Mouse (Mus musculus): Measurements from ENCODE around the gene Nat10.

The Nat10 gene

DNA sequence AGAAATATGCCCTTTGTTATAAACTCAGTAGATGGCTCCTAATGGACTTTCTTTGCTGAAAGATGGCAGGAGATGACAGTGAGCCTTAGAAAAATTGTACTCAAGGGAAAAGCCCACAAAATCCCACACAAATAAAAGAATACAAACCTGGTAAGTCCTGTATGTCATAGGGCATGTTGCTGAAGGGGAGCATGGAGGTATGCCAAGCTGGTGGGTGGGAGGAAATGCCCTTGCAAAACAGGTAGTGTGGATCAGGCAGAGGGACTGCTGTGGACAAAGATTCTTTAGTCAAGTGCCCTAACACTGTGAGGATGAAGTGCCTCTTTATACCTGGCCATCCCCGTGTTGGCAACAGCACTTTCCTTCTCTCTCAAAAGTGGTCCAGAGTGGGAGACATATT is 68.3 kb downstream of the Nat10 start:
- no peak for DNase-seq (ENCODE audit: low read depth, low spot score)

DNA sequence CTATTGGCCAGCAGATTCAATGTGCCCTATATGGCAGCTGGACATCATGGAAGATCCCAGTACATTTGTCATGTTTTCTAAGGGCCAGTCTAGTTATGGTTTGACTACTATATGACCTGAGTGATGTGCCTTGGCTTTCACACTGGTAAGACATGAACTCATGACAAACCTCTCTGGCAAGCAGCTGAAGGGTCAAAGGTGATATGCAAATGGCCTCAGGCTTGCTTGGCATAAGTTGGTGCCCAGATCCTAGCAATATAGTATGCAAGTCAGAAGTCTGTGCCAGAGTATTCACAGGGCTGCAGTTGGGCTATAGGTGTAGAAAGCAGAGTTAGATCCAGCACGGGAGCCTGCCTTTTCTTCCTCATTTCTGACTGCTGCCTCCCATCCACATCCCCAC is 69.8 kb downstream of the Nat10 start:
- no peak for DNase-seq (ENCODE audit: low read depth, low spot score)

DNA sequence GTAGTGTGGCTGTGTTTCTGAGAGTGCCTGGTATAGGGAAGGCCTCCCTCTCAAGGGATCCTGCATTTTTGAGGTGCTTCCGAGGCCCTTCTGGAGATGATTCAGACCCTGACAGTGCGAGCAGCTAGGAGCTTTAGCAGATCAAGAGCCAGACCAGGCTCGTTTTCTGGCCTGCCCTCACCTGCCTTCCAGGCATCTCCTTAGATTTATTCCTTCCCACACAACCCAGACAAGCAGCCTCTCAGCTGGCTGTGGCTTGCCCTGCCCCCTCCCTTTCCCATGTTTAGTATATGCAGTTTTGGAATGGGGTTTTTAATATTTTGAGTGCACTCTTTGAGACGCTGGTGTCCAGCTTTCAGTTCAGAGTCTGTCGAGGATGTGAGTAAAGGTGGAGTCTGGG is 70.2 kb downstream of the Nat10 start:
- no peak for DNase-seq (ENCODE audit: low read depth, low spot score)

DNA sequence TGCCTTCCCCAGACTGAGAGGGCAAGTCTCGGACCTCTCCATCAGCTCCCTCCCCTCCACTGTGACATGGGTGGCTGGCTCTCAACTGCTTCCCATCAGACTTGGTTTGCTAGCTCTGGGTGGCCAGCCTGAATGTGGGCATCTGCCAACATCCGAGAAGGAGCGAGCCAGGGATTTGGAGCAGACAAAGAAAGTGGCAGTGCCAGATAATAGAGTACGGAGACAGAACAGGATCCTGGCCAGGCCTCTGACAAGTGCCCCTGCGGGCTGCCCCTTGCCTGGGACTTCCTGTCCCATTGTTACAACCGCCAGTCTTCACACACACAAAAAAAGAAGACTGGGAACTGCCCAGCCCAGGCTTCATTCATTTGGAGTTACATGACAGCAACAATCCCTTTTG is 70.6 kb downstream of the Nat10 start:
- DNase-seq (ENCODE audit: low read depth, low spot score): no peak

DNA sequence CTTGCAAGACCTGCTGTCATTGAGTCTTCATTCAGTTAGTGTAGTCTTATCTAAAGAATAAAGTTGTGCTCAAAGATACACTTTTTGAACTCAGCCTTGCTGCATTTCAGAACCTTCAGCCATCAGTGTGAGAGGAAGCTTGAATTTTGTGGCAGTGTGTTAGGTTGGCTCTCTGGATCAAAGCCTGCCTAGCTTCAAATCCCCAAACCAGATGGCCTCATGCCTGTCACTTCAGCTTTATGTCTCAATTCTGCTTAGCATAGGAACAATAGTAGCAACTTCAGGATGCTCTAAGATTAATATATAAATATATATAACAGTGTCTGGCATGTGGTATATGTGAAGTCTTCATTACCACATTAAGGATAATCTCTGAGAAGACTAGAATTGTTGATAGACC is 73.2 kb downstream of the Nat10 start:
- DNase-seq (ENCODE audit: low read depth, low spot score): no peak

DNA sequence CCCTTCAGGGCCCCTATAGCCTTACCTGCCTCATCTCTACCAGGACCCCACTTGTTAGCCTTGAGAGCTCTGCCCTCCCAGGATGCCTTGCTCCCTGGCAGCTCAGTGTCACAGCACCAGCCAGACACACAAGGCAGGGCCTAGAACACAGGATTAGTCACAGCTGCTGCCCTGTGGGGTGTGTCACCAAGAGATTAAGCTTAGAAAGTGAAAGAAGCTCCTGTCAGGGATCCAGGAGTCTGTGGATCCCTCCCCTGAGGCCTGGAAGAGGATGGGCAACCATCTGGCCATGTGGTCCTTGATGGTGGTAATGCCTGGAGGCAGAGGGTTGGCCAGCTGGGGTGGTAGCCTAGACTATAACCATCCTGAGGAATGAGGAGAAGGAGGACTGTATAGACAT is 73.9 kb downstream of the Nat10 start:
- no peak for DNase-seq (ENCODE audit: low read depth, low spot score)

DNA sequence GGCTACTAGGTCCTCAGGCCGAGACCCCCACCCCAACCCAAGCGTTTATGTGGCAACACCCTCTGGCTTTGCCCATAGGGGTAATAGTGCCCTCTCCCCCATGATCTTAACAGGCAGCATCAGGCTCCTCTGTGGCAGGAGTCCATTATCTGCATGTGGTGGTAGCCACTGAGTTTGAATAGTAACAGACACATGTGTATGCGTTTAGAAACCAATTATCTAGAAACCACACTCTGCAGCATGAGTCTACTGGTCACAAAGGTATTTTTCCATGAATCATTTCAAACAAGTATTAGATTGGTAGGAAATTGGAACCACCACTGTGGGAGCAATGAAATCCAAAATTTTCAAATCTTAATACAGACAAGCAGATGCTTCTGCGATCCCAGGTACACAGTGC is 75.5 kb downstream of the Nat10 start:
- DNase-seq (ENCODE audit: low read depth, low spot score): no peak

DNA sequence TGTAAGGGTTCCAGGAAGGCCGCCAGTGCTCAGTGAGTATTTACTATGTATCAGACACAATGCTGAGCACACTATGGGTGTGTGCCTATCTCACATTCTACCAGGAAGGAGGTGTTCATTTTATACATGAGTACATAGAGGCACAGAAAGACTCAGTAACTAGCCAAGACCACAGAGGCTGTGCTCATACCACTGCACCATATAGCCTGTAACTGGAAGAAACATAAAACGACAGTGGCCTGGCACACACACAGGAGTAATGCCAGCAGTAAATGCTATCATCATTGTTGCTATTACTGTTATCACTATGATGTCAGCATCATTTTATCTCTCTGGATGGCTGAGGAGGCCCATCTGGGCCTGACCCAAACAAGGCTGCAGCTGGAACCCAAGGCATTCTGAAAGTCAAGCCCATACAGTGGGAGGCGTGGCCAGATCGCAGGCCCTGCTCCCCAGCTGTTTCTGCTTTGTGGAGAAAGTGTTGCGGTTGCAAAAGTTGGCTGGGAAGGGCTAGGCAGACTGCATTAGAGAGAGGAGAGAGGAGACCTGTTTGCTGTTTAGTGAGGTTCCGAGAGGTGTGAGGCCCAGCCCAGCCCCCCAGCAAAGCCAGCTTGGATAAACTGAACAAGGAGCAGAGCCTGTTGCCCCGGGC is 76.0 kb downstream of the Nat10 start:
- no peak for DNase-seq (ENCODE audit: low read depth, low spot score)

DNA sequence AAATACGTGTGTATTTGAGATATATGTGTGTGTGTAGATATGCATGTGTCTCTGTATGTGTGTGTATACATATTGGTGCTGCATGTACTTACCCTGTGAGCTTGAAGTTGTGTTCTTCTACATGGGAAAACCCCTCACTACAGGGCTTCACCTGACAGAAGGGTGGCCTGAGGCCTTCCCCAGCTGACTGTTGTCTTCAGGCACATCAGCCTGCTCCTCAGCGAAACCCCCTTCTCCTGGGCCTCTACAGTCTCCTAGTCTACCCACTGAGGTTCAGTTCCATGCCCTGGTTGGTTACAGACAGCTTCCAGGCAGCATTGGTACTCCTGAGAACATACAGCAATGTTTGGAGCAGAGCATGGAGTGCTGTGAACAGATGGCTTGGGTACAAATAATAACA is 76.6 kb downstream of the Nat10 start:
- DNase-seq (ENCODE audit: low read depth, low spot score): no peak

DNA sequence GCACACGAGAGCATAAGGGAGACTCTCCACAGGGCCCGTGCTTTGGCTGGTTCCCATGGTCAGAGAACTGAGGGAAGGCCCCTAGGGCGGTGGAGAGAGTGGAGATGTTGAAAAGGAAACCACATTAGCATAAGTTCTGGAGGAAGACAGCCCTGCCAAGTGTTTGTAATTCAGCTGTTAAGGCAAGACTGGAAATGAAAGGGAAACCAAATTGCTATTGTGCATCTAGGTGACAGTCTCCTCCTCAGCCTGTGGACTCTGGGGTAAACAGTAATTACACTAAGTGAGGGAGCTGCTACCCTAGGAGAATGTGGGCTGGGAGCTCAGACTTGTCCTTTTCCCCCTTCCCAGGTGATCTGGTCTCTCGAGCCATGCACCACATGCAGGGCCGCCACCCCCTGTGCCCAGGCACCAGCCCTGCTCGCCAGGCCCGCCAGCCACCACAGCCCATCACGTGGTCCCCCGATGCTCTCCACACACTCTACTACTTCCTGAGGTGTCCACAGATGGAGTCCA is 78.1 kb downstream of the Nat10 start:
- DNase-seq (ENCODE audit: low read depth, low spot score): no peak

DNA sequence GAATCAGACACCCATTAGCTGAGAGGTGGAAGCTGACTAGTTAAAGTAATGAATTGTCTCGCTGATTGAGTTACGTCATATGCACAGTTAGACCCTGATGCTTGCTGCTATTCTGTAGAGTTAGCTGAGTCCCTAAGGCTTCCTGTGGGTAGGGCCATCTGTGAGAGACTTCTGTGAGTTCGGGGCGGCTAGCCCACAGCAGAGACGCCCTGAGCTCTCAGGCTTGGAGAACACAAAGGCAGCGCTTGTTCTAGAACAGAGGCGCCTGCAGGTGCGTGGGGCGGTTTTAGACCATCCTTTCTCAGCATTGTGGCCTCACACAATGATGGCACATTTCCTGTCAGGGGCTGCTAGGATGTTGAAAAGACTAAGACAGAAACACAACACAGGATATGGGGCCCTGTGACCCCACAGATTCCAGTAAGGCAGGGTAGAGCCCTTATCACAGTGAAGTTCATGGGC is 78.8 kb downstream of the Nat10 start:
- DNase-seq (ENCODE audit: low read depth, low spot score): no peak

DNA sequence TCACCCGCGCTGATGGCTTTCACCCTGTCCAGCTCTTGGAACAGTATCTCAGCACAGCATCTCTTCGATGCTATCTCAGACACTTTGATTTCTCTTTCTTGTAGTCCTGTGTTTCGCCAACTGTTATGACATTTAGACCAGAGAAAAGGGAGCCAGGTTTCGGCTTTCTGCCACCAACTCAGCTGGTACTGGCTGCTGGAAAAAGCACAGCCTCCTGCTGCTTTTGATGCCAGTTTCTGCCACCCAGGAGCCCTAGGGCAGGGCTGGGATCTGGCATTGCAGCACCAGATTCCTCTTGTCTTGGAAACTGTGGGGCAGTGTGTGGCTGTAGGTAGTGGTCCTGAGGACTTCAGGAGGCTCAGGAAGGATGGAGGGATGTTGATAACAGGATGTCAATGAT is 79.9 kb downstream of the Nat10 start:
- DNase-seq (ENCODE audit: low read depth, low spot score): no peak

DNA sequence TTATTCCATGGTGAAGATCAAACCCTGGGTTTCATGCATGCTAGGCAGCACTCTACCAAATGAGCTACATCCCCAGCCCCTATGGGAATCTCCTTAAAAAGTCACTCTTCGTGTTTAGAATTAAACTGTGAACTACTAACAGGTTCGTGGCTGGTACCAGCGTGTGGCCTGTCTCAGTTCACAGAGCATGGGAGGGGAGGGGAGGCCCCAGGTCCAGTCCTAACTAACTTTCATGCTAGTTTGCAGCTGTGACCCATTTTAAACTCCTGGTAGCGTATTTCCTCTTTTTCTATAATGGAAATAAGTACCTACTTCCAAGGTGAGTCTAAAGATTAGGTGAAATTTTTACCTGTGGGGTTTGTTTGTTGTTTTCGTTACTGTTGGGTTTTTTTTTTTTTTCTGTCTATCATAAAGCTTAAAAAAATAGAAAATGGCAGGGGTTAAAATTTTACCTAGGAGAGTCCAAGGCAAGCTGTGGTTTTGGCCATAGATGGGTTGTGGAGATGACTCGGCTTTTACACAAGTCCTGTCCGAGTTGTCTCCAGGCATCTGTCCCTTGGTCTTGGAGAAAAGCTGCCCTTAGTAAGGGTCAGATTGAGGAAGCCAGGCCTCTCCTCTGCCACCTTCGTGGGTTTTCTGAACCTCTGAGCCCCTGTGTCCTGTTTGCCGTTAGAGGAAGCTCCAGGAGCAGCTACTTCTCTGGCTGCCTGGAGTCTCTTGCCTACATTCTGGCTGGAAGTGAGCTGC is 80.5 kb downstream of the Nat10 start:
- DNase-seq (ENCODE audit: low read depth, low spot score): no peak

DNA sequence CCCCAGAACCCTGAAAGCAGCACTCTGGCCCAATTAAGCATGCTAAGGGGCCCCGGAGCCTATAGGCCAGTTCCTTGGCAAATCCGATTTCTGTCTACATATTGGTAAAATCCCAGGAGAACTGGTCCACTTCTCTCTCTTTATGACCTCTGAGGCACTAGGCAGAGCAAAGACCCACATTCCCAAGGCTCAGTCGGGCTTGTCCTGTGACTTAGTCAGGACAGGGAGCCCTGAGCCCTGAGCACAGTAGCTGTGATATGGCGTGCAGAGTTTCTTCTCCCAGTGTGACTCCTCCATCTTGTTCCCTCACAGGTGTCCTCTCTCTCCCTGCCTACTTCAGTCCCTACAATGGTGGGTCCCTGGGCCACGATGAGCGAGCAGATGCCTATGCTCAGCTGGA is 82.6 kb downstream of the Nat10 start:
- no peak for DNase-seq (ENCODE audit: low read depth, low spot score)

DNA sequence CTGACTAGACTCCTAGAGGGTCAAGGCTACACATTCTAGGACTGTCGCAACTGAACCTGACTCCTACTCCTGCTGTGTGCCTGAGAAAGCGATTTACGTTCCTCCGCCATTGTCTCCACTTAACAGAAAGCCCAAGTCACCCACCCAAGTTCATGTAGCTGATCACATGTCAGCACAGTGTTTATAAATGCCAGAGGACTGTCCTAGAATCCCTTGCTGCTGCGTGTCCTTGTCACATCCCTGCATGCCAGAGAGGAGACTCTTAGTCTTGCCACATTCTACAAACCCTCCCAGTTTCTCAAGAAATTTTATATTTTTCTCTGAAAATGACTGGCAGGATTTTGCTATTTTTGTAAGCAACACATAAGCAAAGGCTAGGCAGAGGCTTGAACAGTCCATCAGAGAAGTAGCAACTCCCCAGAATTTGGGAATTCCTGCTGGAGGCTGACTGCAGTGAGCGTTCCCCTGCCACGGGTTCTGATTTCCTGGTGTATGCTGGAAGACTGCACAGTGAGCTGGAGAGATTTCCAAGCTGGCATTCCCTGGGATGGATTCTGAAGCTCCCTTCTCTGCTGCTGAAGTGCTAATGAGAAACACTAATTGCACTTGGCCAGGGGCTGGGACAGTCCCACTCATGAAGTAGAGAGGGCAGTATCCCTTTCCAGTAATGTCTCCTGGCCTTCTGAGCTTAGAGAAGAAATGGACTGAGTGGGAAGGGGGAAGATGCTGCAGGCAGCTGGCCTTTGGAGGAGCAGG is 83.3 kb downstream of the Nat10 start:
- no peak for DNase-seq (ENCODE audit: low read depth, low spot score)

DNA sequence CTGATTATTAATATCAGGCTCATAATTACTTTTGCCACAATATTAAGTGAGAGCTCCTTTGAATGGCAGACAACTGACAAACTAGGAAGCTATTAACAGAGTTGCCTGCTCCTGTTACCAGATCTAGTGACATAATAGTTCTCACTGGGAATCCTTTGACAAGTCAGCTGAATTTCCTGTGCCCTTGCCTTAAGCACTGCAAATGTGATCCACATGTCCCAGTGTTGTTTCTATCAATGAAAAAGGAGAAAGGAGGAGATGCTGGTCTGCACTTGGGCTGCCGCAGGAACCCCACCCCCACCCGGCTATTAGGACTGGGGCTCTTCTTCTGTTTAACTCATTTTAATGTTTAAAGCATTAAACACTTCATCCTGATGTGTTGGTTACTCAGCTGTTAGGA is 84.3 kb downstream of the Nat10 start:
- DNase-seq (ENCODE audit: low read depth, low spot score): no peak

DNA sequence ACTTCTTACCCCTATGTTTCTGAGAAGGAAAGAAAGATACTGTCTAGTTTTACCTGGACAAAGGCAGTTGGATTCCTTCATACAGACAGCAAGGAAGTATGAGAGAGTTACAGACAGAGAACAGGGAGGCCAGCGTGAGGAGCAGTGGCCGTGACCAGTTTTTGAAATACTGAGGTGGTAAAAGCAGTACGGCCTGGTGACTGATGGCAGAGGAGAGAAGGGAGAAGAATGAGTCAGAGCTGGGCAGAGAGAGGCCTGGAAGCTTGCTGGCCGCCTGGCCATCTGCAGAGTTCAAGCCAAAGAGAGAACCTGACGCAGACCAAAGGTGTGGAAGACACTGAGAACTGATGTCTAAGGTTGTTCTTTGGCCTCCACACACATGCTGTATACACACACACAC is 85.7 kb downstream of the Nat10 start:
- no peak for DNase-seq (ENCODE audit: low read depth, low spot score)

DNA sequence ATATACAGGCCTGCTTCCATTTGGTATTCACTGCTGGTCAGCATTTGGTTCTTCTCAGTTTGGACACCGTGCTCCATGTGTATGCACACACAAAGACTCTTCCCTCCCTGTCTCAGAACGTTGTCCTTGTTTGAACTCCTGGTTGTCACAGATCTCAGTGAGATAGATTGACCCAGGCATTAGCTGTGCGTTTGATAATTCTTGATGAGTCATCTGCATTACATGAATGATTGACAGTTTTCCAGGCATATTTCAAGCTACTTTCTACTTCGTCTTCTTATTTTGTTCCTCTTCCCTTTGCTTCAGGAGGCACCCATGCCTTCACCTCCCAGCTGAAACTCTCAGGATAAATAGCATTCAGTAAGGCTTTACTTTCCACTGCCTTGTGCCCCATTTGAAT is 87.5 kb downstream of the Nat10 start:
- DNase-seq (ENCODE audit: low read depth, low spot score): no peak

DNA sequence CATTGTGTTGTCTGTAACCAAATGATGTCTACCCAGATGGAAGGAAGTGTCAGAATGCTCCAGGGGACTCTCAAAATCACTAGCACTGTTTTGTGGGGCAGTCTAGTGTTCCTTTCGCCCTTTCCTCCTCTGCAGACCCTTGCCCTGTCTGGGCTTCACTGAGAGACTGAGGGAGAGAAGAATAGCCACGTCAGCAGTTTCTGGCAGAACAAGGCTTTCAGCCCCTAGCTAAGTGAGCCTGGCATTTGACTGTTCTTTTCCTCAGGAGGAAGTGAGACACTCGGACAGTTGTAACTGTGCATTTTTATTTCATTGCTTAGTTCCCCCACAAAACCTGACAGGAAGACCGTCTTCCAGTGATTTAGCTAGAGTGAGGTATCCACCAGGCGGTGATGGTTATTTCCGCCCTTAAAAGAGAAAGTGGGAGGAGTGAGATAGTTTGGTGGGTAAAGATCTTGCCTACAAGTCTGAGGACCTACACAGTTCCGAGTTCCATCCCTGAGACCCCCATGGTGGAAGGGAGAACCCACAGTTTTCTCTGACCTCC is 88.4 kb downstream of the Nat10 start:
- no peak for DNase-seq (ENCODE audit: low read depth, low spot score)
